Mouse (Mus musculus) cerebellum, postnatal 25 days (tissue): ENCODE measurements around the gene Lrrtm1.

Experiments used
- DNase-seq, 2 experiments: peaks; one replicate each; pipeline ENCODE4 v3.0.0; 2021; ENCODE audit warnings: mixed read lengths in 2 of 2

Lrrtm1 gene

DNA sequence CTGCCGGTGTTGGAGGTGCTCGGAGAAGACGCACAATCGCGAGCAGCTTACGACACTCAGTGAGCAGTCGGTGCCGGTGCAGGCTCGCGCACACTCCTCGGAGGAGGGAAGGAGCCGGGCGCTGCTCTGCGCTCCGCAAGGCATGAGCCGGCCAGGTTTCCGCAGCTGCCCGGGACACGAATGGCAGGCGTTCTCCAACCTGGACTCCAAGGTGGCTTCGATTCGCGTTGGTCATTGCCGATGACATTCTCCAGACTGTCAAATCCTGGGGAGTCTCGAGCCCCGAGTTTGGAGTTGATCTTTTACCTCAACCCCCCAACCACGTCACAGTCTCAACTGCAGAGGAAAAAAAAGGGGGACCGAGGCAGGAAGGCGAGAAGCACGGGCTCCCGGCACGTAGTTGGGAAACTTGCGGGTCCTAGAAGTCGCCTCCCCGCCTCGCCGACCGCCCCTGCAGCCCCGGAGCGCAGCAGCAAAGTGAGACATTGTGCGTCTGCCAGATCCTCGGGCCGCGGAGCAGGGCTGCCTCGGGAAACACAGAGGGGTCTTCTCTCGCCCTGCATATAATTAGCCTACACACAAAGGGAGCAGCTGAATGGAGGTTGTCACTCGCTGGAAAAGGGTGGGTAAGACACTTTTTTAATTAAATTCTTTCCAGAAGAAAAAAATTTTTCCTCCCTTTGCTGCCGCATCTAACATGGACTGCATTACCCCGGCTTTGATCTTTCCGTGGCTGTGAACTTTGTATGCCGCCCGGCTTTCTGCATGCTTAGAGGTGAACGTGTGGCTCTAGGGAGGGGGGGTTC, at the start of gene Lrrtm1:
TSS of gene Lrrtm1 (plus strand) at position 89 of the 806 bp plus-strand sequence.
- DNase-seq = peak; percentile 73 to 82

DNA sequence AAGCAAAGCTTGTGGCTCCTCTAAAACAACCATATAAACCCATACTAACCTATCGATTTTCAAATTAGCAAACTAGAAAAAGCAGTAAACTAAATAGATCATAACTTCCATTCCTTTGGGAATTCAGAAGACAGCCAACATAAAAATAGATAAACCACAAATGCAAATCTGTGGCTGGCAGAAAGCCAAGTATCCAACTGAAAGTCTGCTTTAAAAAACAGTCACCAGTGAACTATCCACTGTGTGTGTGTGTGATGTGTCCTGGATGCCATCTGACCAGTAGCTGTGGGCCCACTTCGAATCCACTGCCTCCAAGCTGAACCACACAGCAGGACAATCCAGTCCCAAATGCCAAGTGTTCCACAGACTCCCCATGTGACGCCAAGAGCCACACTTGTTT, 45.8 kb upstream of the Lrrtm1 start:
- peak in 1 of 2 experiments; percentile 15 for DNase-seq

DNA sequence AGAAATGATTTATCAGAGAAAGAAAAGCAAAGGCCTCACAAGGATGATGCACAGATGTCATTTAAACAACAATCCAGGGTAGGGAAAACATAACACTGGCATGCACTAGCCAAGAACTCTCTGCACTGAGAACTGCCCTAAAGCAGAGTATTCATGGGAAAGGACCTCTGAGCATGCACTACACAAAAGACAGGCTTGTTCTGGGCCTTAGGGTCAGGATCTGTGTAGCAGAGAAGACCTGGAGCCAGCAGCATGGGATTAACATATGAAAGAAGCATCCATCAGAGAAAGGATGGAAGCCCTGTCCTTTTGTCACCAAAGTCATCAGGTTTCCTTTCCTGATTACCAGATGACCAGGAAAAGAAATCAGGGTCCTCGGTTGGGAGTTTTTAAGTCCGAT, 43.1 kb upstream of the Lrrtm1 start:
- DNase-seq = no peak

DNA sequence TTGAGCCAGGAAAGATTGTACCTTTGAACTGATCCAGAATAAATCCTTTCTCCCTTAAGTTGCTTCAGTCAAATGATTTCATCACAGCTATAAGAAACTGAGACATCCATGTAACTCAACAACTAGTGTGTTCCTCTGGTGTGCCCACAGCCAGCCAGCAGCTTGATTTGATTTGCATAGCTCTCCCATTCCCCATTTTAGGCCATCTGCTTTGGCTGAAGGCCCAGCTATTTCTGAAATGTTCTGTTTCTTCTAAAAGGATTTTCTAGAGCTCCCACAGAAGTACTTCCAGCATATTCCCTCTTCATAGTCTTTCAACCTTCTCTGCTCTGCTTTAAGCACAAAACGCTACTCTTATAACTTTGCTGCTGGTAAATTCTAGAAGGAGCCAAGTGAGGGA, 33.3 kb upstream of the Lrrtm1 start:
- no peak for DNase-seq

DNA sequence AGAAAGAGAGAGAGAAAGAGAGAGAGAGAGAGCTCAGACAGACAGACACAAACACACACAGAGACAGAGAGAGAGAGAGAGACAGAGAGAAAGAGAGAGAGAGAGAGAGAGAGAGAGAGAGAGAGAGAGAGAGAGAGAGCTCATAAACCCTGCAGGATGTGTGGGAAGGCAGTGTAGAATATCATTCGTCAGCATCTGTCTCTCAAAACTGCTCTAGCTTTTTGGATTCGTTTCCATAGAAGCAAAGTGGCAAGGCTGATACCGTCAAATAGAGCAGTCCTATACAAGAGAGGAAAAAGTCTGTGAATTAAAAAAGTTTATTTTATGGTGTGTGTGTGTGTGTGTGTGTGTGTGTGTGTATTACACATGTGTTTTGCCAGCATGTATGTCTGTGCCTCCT, 32.6 kb upstream of the Lrrtm1 start:
- no peak for DNase-seq

DNA sequence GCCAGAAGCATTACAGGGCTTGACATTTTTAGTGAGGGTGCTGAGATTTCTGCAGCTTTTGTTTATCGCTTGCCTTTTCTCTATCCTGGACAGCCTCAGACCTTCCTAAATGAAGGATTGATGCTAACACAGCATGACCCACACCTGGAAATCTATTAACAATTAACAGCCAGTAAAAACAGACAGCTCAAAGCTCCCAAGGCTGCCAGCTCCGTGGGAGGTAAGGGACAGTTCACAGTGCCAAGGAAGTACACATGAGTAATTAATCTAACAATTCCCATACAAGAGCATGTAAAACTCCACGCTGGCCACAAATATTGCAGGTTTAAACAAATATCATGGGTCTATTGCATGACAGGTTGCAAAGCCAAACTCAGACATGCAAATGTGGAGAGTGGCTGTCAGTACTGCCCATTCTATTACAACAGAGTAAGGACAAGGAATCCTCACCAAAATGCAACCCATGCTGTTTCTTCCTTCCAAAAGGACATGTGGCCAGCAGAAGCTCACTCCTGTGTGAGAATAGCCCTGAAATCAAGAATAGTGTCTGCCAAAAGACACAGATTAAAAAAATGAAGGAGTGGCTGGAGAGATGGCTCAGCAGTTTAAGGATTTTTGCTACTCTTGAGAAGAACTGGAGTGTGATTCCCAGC, 28.6 kb upstream of the Lrrtm1 start:
- DNase-seq = peak; percentile 55 to 61

DNA sequence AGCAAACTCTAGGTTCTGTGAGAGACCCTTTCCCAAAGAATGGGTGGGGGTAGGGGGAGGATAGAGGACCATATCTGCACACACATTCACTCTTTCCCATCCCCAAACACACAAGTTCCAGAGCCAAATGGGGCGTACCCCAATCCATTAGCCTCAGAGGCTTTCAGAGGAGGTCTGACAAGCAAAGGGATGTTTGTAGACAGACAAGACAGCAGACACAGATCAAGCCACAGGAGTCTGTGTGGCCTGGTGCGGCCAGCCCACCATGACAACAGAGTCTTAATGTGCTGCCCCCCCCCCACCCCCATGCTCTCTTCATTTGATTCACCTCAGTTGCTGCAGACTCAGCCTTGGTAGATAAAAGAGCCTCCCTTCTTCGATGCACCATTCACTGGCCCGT, 27.2 kb upstream of the Lrrtm1 start:
- no peak for DNase-seq

DNA sequence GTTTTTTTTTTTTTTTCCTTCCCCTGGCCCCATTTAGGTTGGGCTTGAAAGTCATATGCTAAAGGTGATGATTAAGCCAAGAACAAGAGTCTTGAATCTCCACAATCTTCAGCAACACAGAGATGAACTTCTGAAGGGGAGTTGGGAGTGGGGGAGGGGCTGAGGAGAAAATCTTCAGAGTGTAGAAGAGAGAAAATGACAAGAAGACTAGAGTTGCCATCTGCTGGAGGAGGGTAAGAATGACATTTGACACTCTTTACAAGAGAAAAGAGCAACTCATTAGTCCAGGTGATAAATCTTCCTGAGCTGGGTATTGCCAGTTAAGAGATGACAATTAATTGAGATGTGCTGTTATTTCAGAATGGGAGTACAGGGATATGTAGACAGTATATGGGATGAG, 23.6 kb upstream of the Lrrtm1 start:
- peak in 1 of 2 experiments; percentile 45 for DNase-seq

DNA sequence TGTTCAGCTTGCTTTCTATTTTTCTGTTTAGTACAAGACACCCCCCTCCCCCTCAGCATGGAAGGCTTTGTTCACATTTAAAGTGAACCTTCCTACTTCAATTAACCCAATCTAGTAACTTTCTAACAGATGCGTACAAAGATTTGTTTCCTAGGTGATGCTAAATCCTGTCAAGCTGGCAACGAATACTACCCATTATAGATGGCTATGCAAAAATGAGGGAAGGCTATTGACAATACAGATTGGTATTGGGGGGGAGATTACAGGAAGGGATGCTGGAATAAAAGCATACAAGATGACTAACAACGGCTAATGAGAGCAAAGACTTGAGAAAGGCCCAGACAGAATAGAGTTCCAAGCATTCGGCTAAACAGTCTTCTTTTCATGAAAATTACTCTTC, 21.7 kb upstream of the Lrrtm1 start:
- no peak for DNase-seq

DNA sequence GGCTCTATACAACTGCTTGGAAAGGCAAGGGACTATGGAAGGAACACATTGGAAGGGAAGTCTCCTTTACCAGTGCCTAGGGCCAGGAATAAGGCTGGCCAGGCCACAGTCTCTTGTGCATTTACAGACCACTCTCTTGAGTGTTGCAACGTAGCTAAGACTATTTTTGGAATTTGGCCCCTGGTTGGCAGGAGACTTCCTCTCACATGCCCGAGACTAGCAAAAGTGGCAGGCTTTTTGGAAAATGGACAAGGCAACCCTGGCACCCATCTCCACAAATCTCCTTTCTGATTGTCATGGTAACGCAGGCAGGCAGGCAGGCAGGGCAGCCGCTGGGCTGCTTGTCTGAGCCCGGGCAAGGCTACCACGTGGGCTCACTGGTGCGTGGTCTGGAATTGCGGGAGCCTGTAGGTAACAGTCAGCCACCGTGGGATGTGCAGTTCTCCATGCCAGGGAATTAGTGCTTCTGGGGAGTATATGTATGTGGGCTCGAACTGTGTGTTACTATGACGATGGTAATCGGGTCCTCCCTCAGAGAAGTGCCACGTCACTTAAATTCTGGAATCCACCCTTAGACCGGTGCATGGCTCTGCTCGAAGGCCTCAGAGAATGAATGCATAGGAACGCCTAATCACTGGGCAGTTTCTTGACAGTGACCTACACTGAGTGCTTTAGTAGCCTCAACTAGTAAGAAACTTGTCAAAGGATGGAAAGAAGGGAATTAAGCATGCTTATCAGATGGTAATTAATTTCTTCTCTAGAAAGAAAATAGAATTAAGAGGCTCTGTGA, 19.4 kb upstream of the Lrrtm1 start:
- DNase-seq = peak; percentile 65 to 71

DNA sequence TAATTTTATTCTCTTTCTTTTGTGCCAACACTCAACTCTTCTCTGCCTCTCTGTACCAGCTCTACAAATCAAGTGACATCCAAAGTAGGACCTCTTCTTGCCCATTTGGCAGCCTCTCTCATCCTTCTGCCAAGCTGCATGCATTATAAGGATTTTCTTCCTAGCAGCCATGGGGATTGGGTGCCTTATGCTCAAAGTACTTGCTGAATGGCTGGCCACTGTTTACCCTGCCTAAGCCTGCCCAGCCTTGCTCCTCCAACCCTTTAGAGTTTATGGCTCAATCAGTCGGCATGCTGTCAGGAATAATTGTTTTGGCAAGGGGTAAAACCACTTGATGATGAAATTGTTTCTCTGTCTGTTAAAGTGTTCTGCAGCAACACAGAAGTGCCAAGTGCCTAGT, 2.1 kb upstream of the Lrrtm1 start:
- DNase-seq = no peak

DNA sequence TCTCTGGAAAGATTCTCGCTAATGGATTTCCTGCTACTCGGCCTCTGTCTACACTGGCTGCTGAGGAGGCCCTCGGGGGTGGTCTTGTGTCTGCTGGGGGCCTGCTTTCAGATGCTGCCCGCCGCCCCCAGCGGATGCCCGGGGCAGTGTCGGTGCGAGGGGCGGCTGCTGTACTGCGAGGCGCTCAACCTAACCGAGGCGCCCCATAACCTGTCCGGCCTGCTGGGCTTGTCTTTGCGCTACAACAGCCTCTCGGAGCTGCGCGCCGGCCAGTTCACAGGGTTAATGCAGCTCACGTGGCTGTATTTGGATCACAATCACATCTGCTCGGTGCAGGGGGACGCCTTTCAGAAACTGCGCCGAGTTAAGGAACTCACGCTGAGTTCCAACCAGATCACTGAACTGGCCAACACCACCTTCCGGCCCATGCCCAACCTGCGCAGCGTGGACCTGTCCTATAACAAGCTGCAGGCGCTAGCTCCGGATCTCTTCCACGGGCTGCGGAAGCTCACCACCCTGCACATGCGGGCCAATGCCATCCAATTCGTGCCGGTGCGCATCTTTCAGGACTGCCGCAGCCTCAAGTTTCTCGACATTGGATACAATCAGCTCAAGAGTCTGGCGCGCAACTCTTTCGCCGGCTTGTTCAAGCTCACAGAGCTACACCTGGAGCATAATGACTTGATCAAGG, 1.2 kb downstream of the Lrrtm1 start:
- peak; percentile 66 to 67 for DNase-seq

DNA sequence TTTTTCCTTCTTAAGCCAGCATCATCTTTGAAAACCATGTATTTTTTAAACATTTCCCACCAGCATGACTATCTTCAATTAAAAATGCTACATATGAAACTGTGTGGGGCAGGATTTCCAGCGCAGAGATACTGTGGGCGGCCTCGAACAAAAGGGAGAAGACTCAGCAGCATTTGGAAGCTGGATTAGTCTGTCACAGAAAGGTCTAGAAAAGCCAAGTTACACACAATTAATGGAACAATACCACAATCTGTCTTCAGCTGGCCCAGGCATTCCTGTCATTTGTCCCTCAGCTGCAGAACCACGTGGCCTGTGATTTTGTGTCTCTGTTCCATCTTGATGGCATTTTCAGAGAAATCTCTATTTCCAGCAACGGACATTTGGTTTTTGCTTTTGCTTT, 11.0 kb downstream of the Lrrtm1 start:
- no peak for DNase-seq

DNA sequence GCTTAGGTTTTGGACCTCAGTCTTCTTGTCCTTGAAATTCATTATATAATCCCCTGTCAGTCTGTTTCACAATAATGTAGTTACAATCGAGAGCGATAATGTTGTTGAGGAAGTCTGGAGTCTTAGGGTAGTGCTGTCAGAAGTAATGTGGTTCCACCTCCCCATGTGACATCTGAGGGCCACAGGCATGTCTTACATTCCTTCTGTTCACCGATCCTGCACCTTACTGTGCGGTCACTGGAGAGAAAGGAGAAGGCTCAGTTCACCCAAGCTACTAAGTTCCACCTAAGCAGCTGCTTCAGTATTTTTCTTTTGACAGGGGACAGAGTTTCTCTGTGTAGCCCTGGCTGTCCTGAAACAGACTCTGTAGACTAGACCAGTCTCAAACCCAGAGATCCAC, 13.9 kb downstream of the Lrrtm1 start:
- DNase-seq = no peak

DNA sequence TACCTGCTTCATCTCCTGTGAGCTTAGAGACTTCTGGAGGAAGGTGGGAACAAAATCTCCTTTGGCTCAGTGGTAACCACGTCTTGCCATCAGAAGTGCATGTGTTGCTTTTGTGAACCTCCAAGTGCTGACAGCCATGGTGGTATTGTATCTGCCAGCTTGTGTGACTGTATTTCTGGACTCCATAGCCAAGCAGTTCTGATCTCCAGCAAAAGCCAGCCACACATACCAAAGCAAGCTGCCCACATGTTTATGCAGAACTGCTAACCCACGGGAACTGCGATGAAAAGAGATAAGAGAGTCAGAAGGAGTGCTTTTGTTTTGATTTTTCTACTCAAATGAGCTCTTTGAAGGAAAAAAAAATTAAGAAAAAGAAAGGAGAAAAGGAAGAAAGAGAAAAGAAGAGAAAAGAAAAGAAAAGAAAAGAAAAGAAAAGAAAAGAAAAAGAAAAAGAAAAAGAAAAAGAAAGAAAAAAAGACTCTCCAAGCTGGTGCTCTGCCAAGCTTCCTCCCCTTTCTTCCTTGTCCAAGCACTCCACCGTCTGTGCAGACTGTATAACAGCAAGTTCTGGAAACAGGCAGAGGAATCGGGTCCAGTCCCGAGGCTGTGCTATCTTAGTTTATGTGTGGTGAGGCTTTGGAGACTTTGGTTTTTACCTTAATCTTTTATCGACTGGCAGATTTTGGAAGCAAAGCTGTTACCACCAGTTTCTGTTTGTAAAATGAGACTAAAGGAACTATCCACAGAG, 15.0 kb downstream of the Lrrtm1 start:
- peak in 1 of 2 experiments; percentile 58 for DNase-seq

DNA sequence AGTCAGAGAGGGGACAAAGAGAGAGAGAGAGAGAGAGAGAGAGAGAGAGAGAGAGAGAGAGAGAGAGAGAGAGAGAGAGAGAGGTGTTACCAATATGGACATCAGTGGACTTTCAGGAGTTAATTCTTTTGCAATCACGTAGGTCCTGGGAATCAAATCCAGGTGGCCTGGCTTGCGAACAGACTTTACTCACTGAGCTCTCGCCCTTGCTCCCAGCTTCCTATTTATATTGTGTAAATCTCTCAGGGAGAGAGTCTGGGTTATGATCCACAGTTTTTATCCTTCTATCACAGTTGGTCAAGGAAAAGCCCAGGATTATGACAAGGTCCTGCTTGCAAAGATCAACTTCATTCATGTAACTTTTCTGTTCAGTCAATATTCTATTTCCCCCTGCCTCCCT, 22.7 kb downstream of the Lrrtm1 start:
- DNase-seq = no peak

DNA sequence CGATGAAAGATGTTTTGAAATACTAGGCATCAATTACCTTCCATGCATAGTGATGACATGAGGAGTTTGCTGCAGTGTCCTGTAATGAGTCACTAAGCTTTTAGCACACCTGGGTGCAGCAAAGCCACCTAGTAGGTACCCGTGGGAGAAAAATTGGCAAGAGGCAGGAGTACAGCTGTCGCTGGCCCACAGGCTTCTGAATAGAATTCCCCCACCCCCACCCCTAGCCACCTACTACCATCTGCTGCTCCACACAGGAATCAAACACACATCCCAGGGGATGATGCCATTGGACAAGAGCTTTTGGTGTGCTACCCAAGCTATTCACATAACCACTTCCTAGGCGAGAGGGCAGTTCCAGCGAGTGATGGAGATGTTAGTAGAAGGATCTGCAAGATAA, 36.3 kb downstream of the Lrrtm1 start:
- peak in 1 of 2 experiments; percentile 14 for DNase-seq

DNA sequence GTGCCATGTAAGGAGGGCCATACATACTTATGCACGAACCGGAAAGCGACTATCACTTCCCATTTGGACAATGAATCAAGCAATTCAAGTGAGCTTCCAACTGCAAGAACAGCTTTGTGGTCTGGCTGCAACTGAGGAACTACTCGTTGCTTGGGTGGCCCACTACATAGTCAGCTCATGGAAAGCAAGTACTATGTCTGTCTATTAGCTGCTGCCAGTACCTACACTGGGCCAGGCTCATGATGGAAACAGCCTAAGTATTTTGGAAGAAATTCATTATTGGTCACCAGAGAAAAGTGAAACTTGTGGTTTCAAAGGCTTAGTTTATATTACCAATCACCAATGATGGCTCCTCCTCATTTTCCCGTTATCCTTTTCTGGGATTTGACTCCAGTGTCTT, 43.8 kb downstream of the Lrrtm1 start:
- DNase-seq = no peak

DNA sequence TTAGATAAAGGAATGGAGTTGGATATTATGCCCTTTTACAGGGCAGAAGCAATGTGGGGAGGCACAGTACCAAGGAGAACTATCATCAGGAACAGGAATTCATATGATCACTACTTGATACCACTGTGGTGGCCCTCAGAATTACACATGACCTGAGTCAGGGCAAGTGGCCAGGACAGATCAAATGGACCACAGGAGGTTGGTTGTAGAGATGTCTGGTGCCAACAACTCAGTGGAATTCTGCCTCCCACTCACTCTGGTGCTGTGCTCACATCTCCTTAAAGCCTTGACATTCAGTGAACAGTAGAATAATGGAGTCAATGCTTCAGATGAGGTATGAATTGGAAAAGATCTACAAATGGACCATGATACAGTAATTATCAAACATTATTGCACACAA, 45.9 kb downstream of the Lrrtm1 start:
- peak; percentile 58 to 75 for DNase-seq

DNA sequence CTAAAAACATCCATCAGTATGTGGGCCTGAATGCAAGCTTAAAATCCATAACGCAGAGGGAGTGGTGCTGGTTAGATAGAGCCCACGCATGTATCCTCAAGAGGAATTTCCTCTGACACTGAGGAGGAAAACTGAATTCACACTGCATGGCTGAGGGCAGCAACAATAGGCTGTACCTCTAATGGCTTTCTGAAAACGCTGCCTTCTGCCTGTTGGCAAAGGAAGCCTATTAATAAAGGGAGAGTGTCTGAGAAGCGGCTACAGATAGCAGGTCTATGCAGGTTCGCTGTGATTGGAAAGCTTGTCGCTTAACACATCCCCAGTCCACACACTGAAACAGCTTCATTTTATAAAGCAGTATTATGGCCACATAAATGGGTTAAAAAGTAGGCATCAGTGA, 48.9 kb downstream of the Lrrtm1 start:
- DNase-seq = no peak

DNA sequence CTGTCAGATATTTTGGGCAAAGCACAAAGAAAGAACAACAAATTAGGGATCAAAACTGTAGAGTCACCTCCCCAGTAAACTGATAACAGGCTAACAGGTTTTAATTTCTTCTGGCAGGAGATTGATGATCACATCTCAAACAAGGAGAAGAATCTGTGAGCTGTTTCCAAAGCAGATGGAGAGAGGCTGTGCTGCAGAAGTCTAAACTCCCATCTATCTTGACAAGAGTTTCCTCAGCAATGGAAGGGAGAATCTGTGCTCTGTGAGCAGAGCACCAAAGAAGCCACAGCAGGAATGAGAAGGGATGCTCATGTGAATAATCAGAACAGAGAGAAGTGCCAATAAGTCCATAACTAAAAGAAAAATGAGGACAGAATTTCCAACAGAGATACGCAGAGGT, 58.8 kb downstream of the Lrrtm1 start:
- DNase-seq = no peak

DNA sequence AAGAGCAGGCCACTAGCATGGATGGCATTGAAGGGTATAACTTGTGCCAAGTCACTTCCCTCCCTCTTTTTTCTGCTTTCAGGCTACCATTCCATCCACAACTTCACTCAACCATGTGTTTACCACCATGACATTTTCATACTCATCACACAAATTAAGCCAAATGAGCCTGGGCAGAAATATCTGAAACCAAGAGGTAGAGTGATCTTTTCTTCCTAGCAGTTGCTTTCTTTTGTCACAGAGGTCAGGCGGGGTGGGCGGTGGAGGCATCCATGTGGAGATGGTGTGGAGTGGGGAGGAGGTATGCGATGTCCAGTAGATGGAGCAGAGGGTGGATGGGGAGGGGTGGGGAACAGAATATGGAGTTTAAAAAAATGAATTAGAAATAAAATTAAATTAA, 64.3 kb downstream of the Lrrtm1 start:
- DNase-seq = no peak
